28 mouse cellular contexts compared by ENCODE assay signal in the genomic region with DNA sequence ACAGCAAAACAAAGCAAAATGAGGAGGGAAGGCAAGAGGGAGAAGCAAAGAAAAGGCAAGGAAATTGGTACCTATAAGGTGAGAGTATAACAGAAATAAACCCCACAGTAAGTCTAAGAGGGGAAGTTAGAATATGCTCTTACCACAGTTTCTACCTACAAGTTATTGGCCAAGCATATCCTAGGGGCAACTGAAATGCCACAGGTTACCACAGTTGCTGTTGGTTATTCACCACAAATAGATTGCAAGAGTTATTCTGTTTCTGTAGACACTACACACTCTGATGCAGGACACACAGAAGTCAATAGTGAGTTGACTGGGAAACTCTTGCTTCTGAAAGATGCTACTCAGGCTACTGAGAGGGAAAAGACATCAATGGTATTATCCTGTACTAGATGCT.
"Had no signal": no experiment of that assay in that cellular context is flagged by ENCODE, and none has a peak within 500 bp of the region (broad histone marks: within the 10 kb centered on the region; RNA-seq: fewer than 3 reads in every experiment).

No protein-coding gene starts in this region.

- H3K27me3 ChIP-seq: embryonic facial prominence, embryonic 12.5 days; embryonic facial prominence, embryonic 13.5 days; embryonic facial prominence, embryonic 15.5 days; forebrain, embryonic 12.5 days; forebrain, embryonic 13.5 days; forebrain, embryonic 15.5 days had no signal

- H3K36me3 ChIP-seq: embryonic facial prominence, embryonic 10.5 days; embryonic facial prominence, embryonic 12.5 days; embryonic facial prominence, embryonic 13.5 days; embryonic facial prominence, embryonic 15.5 days; forebrain, embryonic 10.5 days; forebrain, embryonic 12.5 days; forebrain, embryonic 15.5 days had no signal

- H3K4me3 ChIP-seq: embryonic facial prominence, embryonic 10.5 days; embryonic facial prominence, embryonic 12.5 days; embryonic facial prominence, embryonic 13.5 days; embryonic facial prominence, embryonic 15.5 days; erythroblast, embryonic 14.5 days; forebrain, embryonic 10.5 days; forebrain, embryonic 12.5 days; forebrain, embryonic 13.5 days; forebrain, embryonic 15.5 days; gastrocnemius, adult 2 months; heart, adult 2 months had no signal

- H3K9me3 ChIP-seq: embryonic facial prominence, embryonic 10.5 days; embryonic facial prominence, embryonic 12.5 days; embryonic facial prominence, embryonic 13.5 days; embryonic facial prominence, embryonic 15.5 days; forebrain, embryonic 10.5 days; forebrain, embryonic 12.5 days; forebrain, embryonic 13.5 days; forebrain, embryonic 15.5 days had no signal

- H3K4me1 ChIP-seq: embryonic facial prominence, embryonic 10.5 days; embryonic facial prominence, embryonic 12.5 days; embryonic facial prominence, embryonic 13.5 days; embryonic facial prominence, embryonic 15.5 days; forebrain, embryonic 10.5 days; forebrain, embryonic 12.5 days; forebrain, embryonic 13.5 days; forebrain, embryonic 15.5 days had no signal

- ATAC-seq: forebrain, embryonic 13.5 days; forebrain, embryonic 14.5 days; forebrain, embryonic 15.5 days; forebrain, embryonic 16.5 days; forebrain, postnatal 0 days had no signal

- DNase-seq: cerebellum, adult 8-10 months; cerebellum, adult 9-10 months; cerebellum, adult 9-11 months; cerebellum, postnatal 10 days; cerebellum, postnatal 14 days; cerebellum, postnatal 25 days; cerebellum, postnatal 36 days; embryo, embryonic 11 days; forebrain, postnatal 0 days; gastrocnemius, adult 2 months; gastrocnemius, postnatal 10 days; gastrocnemius, postnatal 14 days; gastrocnemius, postnatal 25 days; gastrocnemius, postnatal 36 days; heart, adult 11 months; heart, adult 18-20 months; heart, adult 2 months had no signal

- H3K27ac ChIP-seq: embryonic facial prominence, embryonic 10.5 days; embryonic facial prominence, embryonic 12.5 days; embryonic facial prominence, embryonic 13.5 days; embryonic facial prominence, embryonic 15.5 days; forebrain, embryonic 10.5 days; forebrain, embryonic 12.5 days; forebrain, embryonic 13.5 days; forebrain, embryonic 15.5 days; gastrocnemius, adult 2 months; heart, adult 2 months had no signal
